Mouse (Mus musculus) intestine, embryonic 16.5 days (tissue): Measurements from ENCODE around the gene Vmn2r118. TPM values are rescaled to one million over a fixed set of nuclear protein-coding genes. Genes with fewer than 3 reads are reported as not detected.

Source experiments
- ATAC-seq: fragments of 200-750 bp; cut with Nextera tagmentation; 2 replicates; pipeline ENCODE4 v1.8.0; 2017; ENCODE audit warnings: moderate TSS enrichment, moderate library complexity
- H3K27ac ChIP-seq: fragments of 300-500 bp; sonication (generic); 2 replicates; pipeline ENCODE4 v1.5.1; 2014; ENCODE audit warnings: mild to moderate bottlenecking, low read length
- H3K27me3 ChIP-seq: fragments of 300-500 bp; sonication (generic); replicated peaks from 2 replicates; pipeline ENCODE4 v1.6.1; 2014; ENCODE audit warnings: low read length, control low read depth, mixed read lengths; ENCODE audit not compliant: control insufficient read depth, insufficient read depth
- H3K36me3 ChIP-seq: fragments of 300-500 bp; sonication (generic); 2 replicates; pipeline ENCODE4 v1.6.1; 2014; ENCODE audit warnings: low read length, control low read depth; ENCODE audit not compliant: control insufficient read depth, insufficient read depth
- H3K4me1 ChIP-seq: fragments of 300-500 bp; sonication (generic); 2 replicates; pipeline ENCODE4 v1.6.1; 2014; ENCODE audit warnings: low read length, control low read depth, mixed read lengths; ENCODE audit not compliant: control insufficient read depth, insufficient read depth
- H3K4me2 ChIP-seq: fragments of 300-500 bp; sonication (generic); 2 replicates; pipeline ENCODE4 v1.6.1; 2014; ENCODE audit warnings: low read depth, low read length, control low read depth
- H3K4me3 ChIP-seq: fragments of 300-500 bp; sonication (generic); 2 replicates; pipeline ENCODE4 v1.5.1; 2014; ENCODE audit warnings: mild to moderate bottlenecking, low read length
- H3K9ac ChIP-seq: fragments of 300-500 bp; sonication (generic); 2 replicates; pipeline ENCODE4 v1.6.1; 2014; ENCODE audit warnings: low read depth, low read length
- H3K9me3 ChIP-seq: fragments of 300-500 bp; sonication (generic); 2 replicates; pipeline ENCODE4 v1.6.1; 2016; ENCODE audit warnings: low read length, control low read depth; ENCODE audit not compliant: control insufficient read depth
- WGBS: fragments of 180-500 bp; shearing (Covaris S2); extraction: QIAGEN DNeasy Blood & Tissue Kit; methylation state at CpG from one replicate; pipeline ENCODE4 v1.1.7; 2014; 5-methylcytosine and 5-hydroxymethylcytosine counted together
- polyA plus RNA-seq: library from polyadenylated mRNA; unstranded; fragments of >200 nt; fragmentation: Nextera tagmentation; extraction: Ambion mirVana; gene quantifications from 2 replicates; pipeline ENCODE4 v1.2.1, GENCODE M21; 2015

Vmn2r118 gene
- not detected in 2 replicates for polyA plus RNA-seq

GRCm38 (mm10) chr17:55625092-55625491, at the start of gene Vmn2r118:
Vmn2r118 (minus strand) TSS chr17:55625192.
- no peaks in the 10 kb centered on the region for H3K4me1 ChIP-seq
- H3K9ac ChIP-seq, result no peak within 1 kb of the TSS
- H3K27ac ChIP-seq, result no peak within 1 kb of the TSS
- no peak within 1 kb of the TSS for H3K4me3 ChIP-seq
- WGBS, result 89% methylated on average over 3 of the region's 3 CpGs
- no peaks in the 10 kb centered on the region for H3K36me3 ChIP-seq
- no peaks in the 10 kb centered on the region for H3K27me3 ChIP-seq
- no peaks in the 10 kb centered on the region for H3K9me3 ChIP-seq
- H3K4me2 ChIP-seq, result no peak within 1 kb of the TSS
- ATAC-seq, result no peak

- no peaks in the 10 kb centered on the region for H3K27me3 ChIP-seq
- H3K9ac ChIP-seq, result no peak overlapping the region
- no peak overlapping the region for H3K27ac ChIP-seq
- no peak for ATAC-seq
- no peaks in the 10 kb centered on the region for H3K9me3 ChIP-seq
- H3K4me1 ChIP-seq, result no peaks in the 10 kb centered on the region
- H3K4me2 ChIP-seq, result no peak overlapping the region
- no peaks in the 10 kb centered on the region for H3K36me3 ChIP-seq
- H3K4me3 ChIP-seq, result no peak overlapping the region
- 81% methylated on average over 2 of the region's 2 CpGs for WGBS
Measured at GRCm38 (mm10) chr17:55661099-55661498, 36.1 kb upstream of the Vmn2r118 start.

GRCm38 (mm10) chr17:55590838-55591237, 34.2 kb downstream of the Vmn2r118 start:
- Histone ChIP-seq H3K27ac (no peak overlapping the region), H3K36me3 (no peaks in the 10 kb centered on the region), H3K4me3 (no peak overlapping the region), H3K9me3 (no peaks in the 10 kb centered on the region), H3K4me2 (no peak overlapping the region), H3K9ac (no peak overlapping the region), H3K4me1 (no peaks in the 10 kb centered on the region), H3K27me3 (0 out of 2 replicates have a peak, but pooled peaks cover 3% of the 10 kb centered on the region)
- WGBS, result 50% methylated on average over 1 of the region's 1 CpGs
- peak; percentile 77 for ATAC-seq

- Histone ChIP-seq H3K4me1 (no peaks in the 10 kb centered on the region), H3K4me2 (no peak overlapping the region), H3K9ac (no peak overlapping the region), H3K9me3 (no peaks in the 10 kb centered on the region), H3K4me3 (no peak overlapping the region), H3K36me3 (no peaks in the 10 kb centered on the region), H3K27me3 (no peaks in the 10 kb centered on the region), H3K27ac (no peak overlapping the region)
- no peak for ATAC-seq
- 67% methylated on average over 2 of the region's 2 CpGs for WGBS
Measured at GRCm38 (mm10) chr17:55561774-55562173, 63.2 kb downstream of the Vmn2r118 start.

GRCm38 (mm10) chr17:55548476-55548875, 76.5 kb downstream of the Vmn2r118 start:
- Histone ChIP-seq H3K4me1 (no peaks in the 10 kb centered on the region), H3K4me3 (no peak overlapping the region), H3K27ac (no peak overlapping the region), H3K36me3 (no peaks in the 10 kb centered on the region), H3K9me3 (no peaks in the 10 kb centered on the region), H3K27me3 (no peaks in the 10 kb centered on the region), H3K9ac (no peak overlapping the region), H3K4me2 (no peak overlapping the region)
- ATAC-seq, result no peak
- WGBS, result 71% methylated on average over 1 of the region's 1 CpGs

Other genes starting within 250 kb of the Vmn2r118 start
- gene St6gal2, start 179.8 kb downstream of the Vmn2r118 start, polyA plus RNA-seq, result 0.31 and 0.32 TPM in 2 replicates
- gene Pot1b, start 87.4 kb upstream of the Vmn2r118 start, polyA plus RNA-seq, result 5.0 and 5.8 TPM in 2 replicates
- gene Adgre4, start 124.8 kb upstream of the Vmn2r118 start, polyA plus RNA-seq, result 1.2 and 1.4 TPM in 2 replicates